Mouse (Mus musculus): Measurements from ENCODE around the gene Gm42906. TPM values are rescaled to one million over a fixed set of nuclear protein-coding genes. Genes with fewer than 3 reads are reported as not detected.

Gm42906 gene
- polyA plus RNA-seq (2014; fragmentation: Nextera tagmentation; extraction: Ambion mirVana) = not detected in 2 replicates

DNA sequence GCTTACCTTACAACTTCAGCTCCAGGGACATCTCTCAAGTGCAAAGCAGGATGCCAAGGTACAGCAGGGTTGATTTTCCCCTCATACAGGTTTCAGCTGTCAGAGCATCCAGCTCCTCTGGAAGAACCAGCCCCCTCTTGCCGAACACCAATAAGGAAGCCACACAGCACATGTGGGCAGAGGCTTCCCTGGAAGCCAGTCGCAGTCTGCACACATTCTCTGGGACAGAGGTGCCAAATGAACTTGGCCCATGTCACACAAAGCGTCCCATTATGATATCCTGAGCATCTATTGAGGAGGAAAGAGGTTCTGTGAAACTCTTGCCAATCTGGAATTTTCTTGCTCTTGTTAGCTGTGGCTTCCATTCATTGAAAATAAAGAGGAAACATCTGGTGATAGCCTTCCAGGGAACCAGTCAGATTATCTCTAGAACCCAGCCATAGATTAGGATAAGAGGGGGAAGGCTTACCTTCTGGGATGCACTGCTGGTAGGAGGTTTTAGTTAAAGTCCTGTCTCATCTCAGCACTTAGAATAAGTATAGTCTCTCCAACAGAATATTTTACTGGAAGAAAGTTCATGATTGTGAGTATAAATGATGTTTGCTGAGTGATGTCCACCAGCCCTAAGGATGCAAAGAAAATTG is at the start of gene Gm42906:
Gene Gm42906, minus strand, starts transcription at position 51 of the 644 bp plus-strand sequence.
- no peaks in the 10 kb centered on the region for H3K9me3 ChIP-seq (replicated peaks; ENCODE audit: control insufficient read depth, low read length)
- no peak for ATAC-seq (replicated peaks; ENCODE audit: insufficient number of reproducible peaks, low FRiP score, low TSS enrichment)
- H3K36me3 ChIP-seq (ENCODE audit: control insufficient read depth, insufficient read depth, low read length) = no peaks in the 10 kb centered on the region
- H3K4me1 ChIP-seq (ENCODE audit: control insufficient read depth, insufficient read depth, low read length) = 0 out of 2 replicates have a peak, but pooled peaks cover 3% of the 10 kb centered on the region
- H3K4me2 ChIP-seq = no peak within 1 kb of the TSS
- no peaks in the 10 kb centered on the region for H3K27me3 ChIP-seq (ENCODE audit: control insufficient read depth, insufficient read depth, low read length)
- 35% methylated on average over 3 of the region's 3 CpGs for WGBS (ENCODE audit: insufficient replicate concordance)
- no peak within 1 kb of the TSS for H3K4me3 ChIP-seq (ENCODE audit: low read depth, low read length)
- H3K9ac ChIP-seq (ENCODE audit: low read depth, low read length) = no peak within 1 kb of the TSS
- H3K27ac ChIP-seq (ENCODE audit: low read depth, low read length) = no peak within 1 kb of the TSS

DNA sequence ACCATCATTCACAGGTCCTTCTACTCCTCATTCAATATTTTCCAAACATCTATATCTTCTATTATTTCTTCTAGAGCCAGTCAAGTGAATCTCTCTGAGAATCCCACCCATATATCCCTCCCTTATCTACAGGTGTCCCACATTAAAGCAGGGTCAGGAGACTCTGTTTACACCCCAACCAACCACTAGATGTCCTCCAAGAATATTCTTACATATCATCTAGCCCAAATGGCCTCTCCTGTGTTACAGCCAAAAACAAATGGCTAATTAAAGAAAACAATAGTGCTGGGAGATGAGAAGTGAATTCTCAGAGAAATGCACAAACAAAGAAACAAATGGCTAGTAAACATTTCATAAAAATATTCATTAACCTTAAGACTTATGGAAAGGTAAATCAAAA is 17.7 kb upstream of the Gm42906 start:
- H3K4me2 ChIP-seq = no peak overlapping the region
- no peak for ATAC-seq (replicated peaks; ENCODE audit: insufficient number of reproducible peaks, low FRiP score, low TSS enrichment)
- no peaks in the 10 kb centered on the region for H3K4me1 ChIP-seq (ENCODE audit: control insufficient read depth, insufficient read depth, low read length)
- no peaks in the 10 kb centered on the region for H3K36me3 ChIP-seq (ENCODE audit: control insufficient read depth, insufficient read depth, low read length)
- H3K9me3 ChIP-seq (replicated peaks; ENCODE audit: control insufficient read depth, low read length) = no peaks in the 10 kb centered on the region
- H3K27ac ChIP-seq (ENCODE audit: low read depth, low read length) = no peak overlapping the region
- H3K9ac ChIP-seq (ENCODE audit: low read depth, low read length) = no peak overlapping the region
- H3K4me3 ChIP-seq (ENCODE audit: low read depth, low read length) = no peak overlapping the region
- H3K27me3 ChIP-seq (ENCODE audit: control insufficient read depth, insufficient read depth, low read length) = no peaks in the 10 kb centered on the region

DNA sequence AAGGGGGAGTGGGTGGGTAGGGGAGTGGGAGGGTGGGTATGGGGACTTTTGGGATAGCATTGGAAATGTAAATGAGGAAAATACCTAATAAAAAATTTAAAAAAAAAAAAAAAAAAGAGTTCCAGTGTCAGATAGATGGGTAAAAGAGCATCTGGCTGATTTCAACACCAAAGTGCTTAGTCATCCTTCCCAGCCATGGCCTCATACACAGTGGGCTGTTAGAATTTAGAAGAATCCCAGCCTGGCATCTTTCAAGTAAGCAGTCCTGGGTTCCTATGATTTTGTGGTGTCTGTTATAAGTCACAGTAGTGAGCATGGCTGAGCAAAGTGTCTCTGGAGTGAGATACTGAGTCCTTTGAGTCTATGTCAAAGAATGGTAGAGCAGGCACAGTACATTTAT is 7.1 kb upstream of the Gm42906 start:
- Histone ChIP-seq H3K36me3 (ENCODE audit: control insufficient read depth, insufficient read depth, low read length) (no peaks in the 10 kb centered on the region), H3K9me3 (replicated peaks; ENCODE audit: control insufficient read depth, low read length) (no peaks in the 10 kb centered on the region), H3K4me2 (no peak overlapping the region), H3K27ac (ENCODE audit: low read depth, low read length) (no peak overlapping the region), H3K4me3 (ENCODE audit: low read depth, low read length) (no peak overlapping the region), H3K4me1 (ENCODE audit: control insufficient read depth, insufficient read depth, low read length) (no peaks in the 10 kb centered on the region), H3K9ac (ENCODE audit: low read depth, low read length) (no peak overlapping the region), H3K27me3 (ENCODE audit: control insufficient read depth, insufficient read depth, low read length) (no peaks in the 10 kb centered on the region)
- no peak for ATAC-seq (replicated peaks; ENCODE audit: insufficient number of reproducible peaks, low FRiP score, low TSS enrichment)

DNA sequence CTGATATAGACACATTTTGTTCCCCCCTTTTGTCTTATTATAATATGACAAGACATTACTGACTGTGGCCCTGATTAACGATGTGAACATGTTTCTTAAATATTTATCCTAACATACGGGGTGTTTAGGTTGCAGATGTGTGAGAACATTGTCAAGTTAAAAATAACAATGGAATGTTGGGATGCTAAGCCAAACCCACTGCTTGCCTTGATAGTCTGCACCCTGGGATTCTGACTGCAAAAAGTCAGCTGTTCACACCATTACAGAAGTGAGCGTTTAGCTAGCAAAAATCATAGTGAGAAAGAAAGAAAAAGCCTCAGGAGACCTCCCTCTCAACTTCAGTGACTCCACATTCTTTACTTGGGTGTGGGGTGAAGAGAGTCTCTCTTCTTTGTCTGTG is 1.5 kb downstream of the Gm42906 start:
- no peak for ATAC-seq (replicated peaks; ENCODE audit: insufficient number of reproducible peaks, low FRiP score, low TSS enrichment)
- H3K4me3 ChIP-seq (ENCODE audit: low read depth, low read length) = no peak overlapping the region
- H3K9me3 ChIP-seq (replicated peaks; ENCODE audit: control insufficient read depth, low read length) = no peaks in the 10 kb centered on the region
- H3K36me3 ChIP-seq (ENCODE audit: control insufficient read depth, insufficient read depth, low read length) = no peaks in the 10 kb centered on the region
- no peaks in the 10 kb centered on the region for H3K27me3 ChIP-seq (ENCODE audit: control insufficient read depth, insufficient read depth, low read length)
- H3K9ac ChIP-seq (ENCODE audit: low read depth, low read length) = no peak overlapping the region
- H3K27ac ChIP-seq (ENCODE audit: low read depth, low read length) = no peak overlapping the region
- H3K4me1 ChIP-seq (ENCODE audit: control insufficient read depth, insufficient read depth, low read length) = 0 out of 2 replicates have a peak, but pooled peaks cover 3% of the 10 kb centered on the region
- H3K4me2 ChIP-seq = no peak overlapping the region
- 45% methylated on average over 3 of the region's 3 CpGs for WGBS (ENCODE audit: insufficient replicate concordance)

DNA sequence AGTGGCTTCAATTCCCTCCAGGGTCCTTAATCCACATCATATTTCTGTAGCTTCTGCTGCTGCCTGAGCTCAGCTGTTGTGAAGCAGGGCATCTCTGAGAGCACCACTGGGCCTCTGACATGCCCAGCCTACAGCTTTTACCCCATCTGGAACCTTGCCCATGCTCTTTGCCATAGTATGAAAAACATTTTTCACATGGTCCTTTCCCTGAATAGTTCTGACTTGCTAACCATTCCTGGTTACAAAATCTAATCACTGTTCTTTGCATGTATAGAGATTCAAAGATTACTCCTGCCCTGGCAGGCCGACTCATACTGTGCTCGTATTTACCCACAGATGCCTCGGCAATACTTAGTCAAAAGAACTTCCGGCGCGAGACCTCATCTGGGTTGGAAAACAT is 5.3 kb downstream of the Gm42906 start:
- Histone ChIP-seq H3K27me3 (ENCODE audit: control insufficient read depth, insufficient read depth, low read length) (no peaks in the 10 kb centered on the region), H3K27ac (ENCODE audit: low read depth, low read length) (no peak overlapping the region), H3K9me3 (replicated peaks; ENCODE audit: control insufficient read depth, low read length) (no peaks in the 10 kb centered on the region), H3K4me2 (no peak overlapping the region), H3K4me1 (ENCODE audit: control insufficient read depth, insufficient read depth, low read length) (0 out of 2 replicates have a peak, but pooled peaks cover 3% of the 10 kb centered on the region), H3K36me3 (ENCODE audit: control insufficient read depth, insufficient read depth, low read length) (no peaks in the 10 kb centered on the region), H3K4me3 (ENCODE audit: low read depth, low read length) (no peak overlapping the region), H3K9ac (ENCODE audit: low read depth, low read length) (no peak overlapping the region)
- no peak for ATAC-seq (replicated peaks; ENCODE audit: insufficient number of reproducible peaks, low FRiP score, low TSS enrichment)
- 89% methylated on average over 6 of the region's 6 CpGs for WGBS (ENCODE audit: insufficient replicate concordance)

DNA sequence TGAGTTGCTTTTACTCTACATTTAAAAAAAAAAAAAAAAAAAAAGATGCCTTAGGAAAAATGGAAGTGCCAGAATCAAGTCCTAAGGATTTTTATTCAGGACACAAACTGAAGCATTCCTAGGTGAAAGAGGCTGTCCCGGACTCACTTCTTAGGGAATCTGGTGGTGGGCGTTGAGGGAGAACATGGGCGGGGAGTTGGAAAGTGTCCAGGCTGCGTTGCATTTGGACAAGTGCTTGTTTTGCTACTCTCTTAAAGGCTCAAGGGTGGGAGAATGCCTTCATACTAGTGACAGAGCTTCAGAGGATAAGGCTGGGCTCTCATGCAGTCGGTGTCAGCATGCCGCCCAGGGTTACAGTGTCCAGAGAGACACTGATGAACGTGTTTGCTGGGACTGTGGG is 6.1 kb downstream of the Gm42906 start:
- Histone ChIP-seq H3K4me3 (ENCODE audit: low read depth, low read length) (no peak overlapping the region), H3K27me3 (ENCODE audit: control insufficient read depth, insufficient read depth, low read length) (no peaks in the 10 kb centered on the region), H3K36me3 (ENCODE audit: control insufficient read depth, insufficient read depth, low read length) (no peaks in the 10 kb centered on the region), H3K4me2 (no peak overlapping the region), H3K9ac (ENCODE audit: low read depth, low read length) (no peak overlapping the region), H3K9me3 (replicated peaks; ENCODE audit: control insufficient read depth, low read length) (no peaks in the 10 kb centered on the region), H3K4me1 (ENCODE audit: control insufficient read depth, insufficient read depth, low read length) (0 out of 2 replicates have a peak, but pooled peaks cover 3% of the 10 kb centered on the region), H3K27ac (ENCODE audit: low read depth, low read length) (no peak overlapping the region)
- WGBS (ENCODE audit: insufficient replicate concordance) = 45% methylated on average over 7 of the region's 7 CpGs
- ATAC-seq (replicated peaks; ENCODE audit: insufficient number of reproducible peaks, low FRiP score, low TSS enrichment) = no peak

DNA sequence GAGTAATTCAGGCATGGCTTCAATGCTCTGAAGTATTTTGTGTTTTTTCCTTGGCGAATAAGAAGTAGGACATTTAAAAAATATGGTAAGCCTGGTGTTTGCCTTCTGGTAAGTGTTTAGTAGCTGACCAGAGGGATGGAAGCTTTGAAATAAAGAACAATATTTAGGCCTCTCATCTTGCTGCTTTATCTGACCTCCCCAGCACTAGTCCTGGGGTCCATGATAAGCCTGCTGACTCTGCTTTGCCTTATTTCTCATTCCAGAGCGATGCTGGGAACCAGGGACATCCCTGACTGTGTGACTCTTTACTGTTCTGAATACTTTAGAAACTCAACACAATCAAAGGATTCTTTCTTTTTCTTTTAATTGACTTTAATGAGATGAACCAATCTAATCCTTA is 9.4 kb downstream of the Gm42906 start:
- Histone ChIP-seq H3K4me1 (ENCODE audit: control insufficient read depth, insufficient read depth, low read length) (no peaks in the 10 kb centered on the region; the same call in 1 of the 2 replicates), H3K36me3 (ENCODE audit: control insufficient read depth, insufficient read depth, low read length) (no peaks in the 10 kb centered on the region)
- 65% methylated on average over 2 of the region's 2 CpGs for WGBS (ENCODE audit: insufficient replicate concordance)

DNA sequence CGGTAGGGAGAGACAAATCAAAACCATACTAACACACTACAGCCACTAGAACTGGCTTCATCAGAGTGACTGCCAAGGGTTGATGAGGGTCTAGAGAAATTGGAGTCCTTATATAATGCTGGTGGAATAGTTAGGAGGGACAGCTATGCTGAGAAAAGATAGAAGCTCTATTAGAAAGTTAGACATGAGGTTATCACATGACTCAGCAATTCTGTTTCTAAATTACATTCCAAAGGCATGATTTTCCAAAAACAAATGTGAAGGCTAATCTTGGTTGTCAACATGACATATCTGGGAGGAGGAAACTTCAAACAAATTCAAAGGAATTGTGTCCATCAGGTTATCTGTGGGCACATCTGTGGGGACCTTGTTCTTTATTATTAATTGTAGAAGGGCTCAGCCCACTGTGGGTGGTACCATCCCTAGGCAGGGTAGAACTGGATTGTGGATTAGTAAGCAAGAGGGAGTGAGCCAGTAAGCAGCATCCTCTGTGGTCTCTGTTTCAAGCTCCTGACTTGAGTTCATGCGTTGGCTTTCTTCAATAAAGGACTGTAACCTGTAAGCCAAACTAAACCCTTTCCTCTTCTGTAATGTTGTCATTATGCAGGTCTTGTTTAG is 10.4 kb downstream of the Gm42906 start:
- no peaks in the 10 kb centered on the region for H3K9me3 ChIP-seq (replicated peaks; ENCODE audit: control insufficient read depth, low read length)
- H3K4me2 ChIP-seq = no peak overlapping the region
- no peaks in the 10 kb centered on the region for H3K27me3 ChIP-seq (ENCODE audit: control insufficient read depth, insufficient read depth, low read length)
- peaks cover 2% of the 10 kb centered on the region; the same call in 1 of the 2 replicates for H3K4me1 ChIP-seq (ENCODE audit: control insufficient read depth, insufficient read depth, low read length)
- no peaks in the 10 kb centered on the region for H3K36me3 ChIP-seq (ENCODE audit: control insufficient read depth, insufficient read depth, low read length)
- WGBS (ENCODE audit: insufficient replicate concordance) = 59% methylated on average over 2 of the region's 2 CpGs
- H3K4me3 ChIP-seq (ENCODE audit: low read depth, low read length) = no peak overlapping the region
- no peak overlapping the region for H3K9ac ChIP-seq (ENCODE audit: low read depth, low read length)
- ATAC-seq (replicated peaks; ENCODE audit: insufficient number of reproducible peaks, low FRiP score, low TSS enrichment) = no peak
- no peak overlapping the region for H3K27ac ChIP-seq (ENCODE audit: low read depth, low read length)

More for the DNA sequence above, 9.4 kb downstream of the Gm42906 start:
- H3K9ac ChIP-seq (ENCODE audit: low read depth, low read length) = no peak overlapping the region
- no peak overlapping the region for H3K4me2 ChIP-seq
- no peaks in the 10 kb centered on the region for H3K9me3 ChIP-seq (replicated peaks; ENCODE audit: control insufficient read depth, low read length)
- H3K27me3 ChIP-seq (ENCODE audit: control insufficient read depth, insufficient read depth, low read length) = no peaks in the 10 kb centered on the region
- no peak overlapping the region for H3K27ac ChIP-seq (ENCODE audit: low read depth, low read length)
- H3K4me3 ChIP-seq (ENCODE audit: low read depth, low read length) = no peak overlapping the region
- peak; percentile 81; the same call in 1 of the 2 replicates for ATAC-seq (replicated peaks; ENCODE audit: insufficient number of reproducible peaks, low FRiP score, low TSS enrichment)

DNA sequence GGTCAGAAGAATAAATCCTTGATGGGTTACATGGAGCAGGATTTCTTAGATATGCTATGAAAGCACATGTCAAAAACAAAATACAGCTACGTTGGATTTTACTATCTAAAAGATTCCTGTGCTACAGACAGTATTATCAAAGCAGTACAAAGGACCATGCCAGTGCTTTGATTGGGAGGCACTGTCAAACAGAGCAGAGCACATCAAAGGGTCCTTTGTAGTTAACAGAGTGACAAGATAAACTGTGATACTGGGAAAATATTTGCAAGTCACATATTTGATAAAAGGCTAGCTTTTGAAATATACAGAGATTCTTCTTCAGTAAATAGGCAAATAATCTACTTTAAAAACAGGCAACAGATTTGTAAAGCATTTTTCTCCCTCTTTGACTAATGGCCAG is 11.0 kb downstream of the Gm42906 start:
- H3K27ac ChIP-seq (ENCODE audit: low read depth, low read length) = no peak overlapping the region
- no peaks in the 10 kb centered on the region for H3K9me3 ChIP-seq (replicated peaks; ENCODE audit: control insufficient read depth, low read length)
- WGBS (ENCODE audit: insufficient replicate concordance) = 6% methylated on average over 1 of the region's 1 CpGs
- no peaks in the 10 kb centered on the region for H3K36me3 ChIP-seq (ENCODE audit: control insufficient read depth, insufficient read depth, low read length)
- H3K4me2 ChIP-seq = no peak overlapping the region
- ATAC-seq (replicated peaks; ENCODE audit: insufficient number of reproducible peaks, low FRiP score, low TSS enrichment) = no peak
- no peaks in the 10 kb centered on the region for H3K27me3 ChIP-seq (ENCODE audit: control insufficient read depth, insufficient read depth, low read length)
- no peak overlapping the region for H3K4me3 ChIP-seq (ENCODE audit: low read depth, low read length)
- no peak overlapping the region for H3K9ac ChIP-seq (ENCODE audit: low read depth, low read length)
- peaks cover 4% of the 10 kb centered on the region; the same call in 1 of the 2 replicates for H3K4me1 ChIP-seq (ENCODE audit: control insufficient read depth, insufficient read depth, low read length)

Data from heart, embryonic 11.5 days (tissue).